Mouse (Mus musculus) bone marrow, adult 2 months (tissue): ENCODE results near the gene Trappc11.
"Not testable (repeated sequence)": the region's sequence is repeated elsewhere in the genome, so short reads cannot be mapped to it uniquely, and the experiment has no call there.

Experiments used
- CTCF ChIP-seq: fragments of 200-500 bp; IDR thresholded peaks from 2 replicates; pipeline ENCODE4 v1.5.1; 2011; ENCODE audit warnings: low read length, control low read depth; ENCODE audit not compliant: control insufficient read depth, insufficient read depth
- POLR2A ChIP-seq: fragments of 200-500 bp; IDR thresholded peaks from 2 replicates; pipeline ENCODE4 v1.6.1; 2011; ENCODE audit warnings: low read depth, mild to moderate bottlenecking, control low read depth, low read length, borderline replicate concordance; ENCODE audit not compliant: control insufficient read depth

GRCm38 (mm10) chr8:47449211-47449610, 84.1 kb downstream of the Trappc11 start:
- not testable (repeated sequence) for TF ChIP-seq CTCF, POLR2A
